Mouse (Mus musculus): ENCODE results near the gene Tmc8.
"Not testable (repeated sequence)": the region's sequence is repeated elsewhere in the genome, so short reads cannot be mapped to it uniquely, and the experiment has no call there.

Tmc8 gene

GRCm38 (mm10) chr11:117825333-117826101 is 43.6 kb downstream of the Tmc8 start, which contains the start of the genes Afmid and Tk1:
Gene Afmid, plus strand, starts transcription at chr11:117825924.
Gene Tk1, minus strand, starts transcription at chr11:117826092.
- no peak for DNase-seq (ENCODE audit: low spot score in 2 of 2)

GRCm38 (mm10) chr11:117826164-117826563 is 44.3 kb downstream of the Tmc8 start:
- no peak for DNase-seq (ENCODE audit: low spot score in 2 of 2)

- DNase-seq (ENCODE audit: low spot score in 2 of 2), result no peak
Measured at GRCm38 (mm10) chr11:117826916-117827315, 45.0 kb downstream of the Tmc8 start.

DNA sequence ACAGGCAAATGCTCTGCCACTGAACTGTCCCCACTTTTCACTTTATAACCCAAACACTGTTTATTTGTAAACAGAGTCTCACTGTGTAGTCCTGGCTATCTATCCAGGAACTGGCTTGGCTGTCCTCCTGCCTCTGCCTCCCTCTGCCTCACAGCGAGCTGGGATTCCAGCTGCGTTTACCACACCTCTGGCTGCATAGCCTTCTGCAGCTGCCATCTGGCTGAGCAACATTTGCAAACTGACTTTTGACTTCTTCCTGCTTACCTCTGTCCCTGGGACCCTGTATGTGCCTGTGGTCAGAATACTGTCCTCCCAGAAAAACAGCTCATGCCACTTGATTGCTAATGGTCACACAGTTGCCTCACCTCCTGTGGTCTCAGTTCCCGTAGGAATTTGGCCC is 45.5 kb downstream of the Tmc8 start:
- no peak for DNase-seq (ENCODE audit: low spot score in 2 of 2)

- no peak for DNase-seq (ENCODE audit: low spot score in 2 of 2)
Measured at GRCm38 (mm10) chr11:117828149-117828887, 46.4 kb downstream of the Tmc8 start.

- DNase-seq (ENCODE audit: low spot score in 2 of 2), result no peak
Measured at GRCm38 (mm10) chr11:117828888-117829604, 47.2 kb downstream of the Tmc8 start.

- DNase-seq (ENCODE audit: low spot score in 2 of 2), result no peak
Measured at GRCm38 (mm10) chr11:117829671-117830215, 47.9 kb downstream of the Tmc8 start.

- no peak for DNase-seq (ENCODE audit: low spot score in 2 of 2)
Measured at GRCm38 (mm10) chr11:117830401-117830800, 48.5 kb downstream of the Tmc8 start.

DNA sequence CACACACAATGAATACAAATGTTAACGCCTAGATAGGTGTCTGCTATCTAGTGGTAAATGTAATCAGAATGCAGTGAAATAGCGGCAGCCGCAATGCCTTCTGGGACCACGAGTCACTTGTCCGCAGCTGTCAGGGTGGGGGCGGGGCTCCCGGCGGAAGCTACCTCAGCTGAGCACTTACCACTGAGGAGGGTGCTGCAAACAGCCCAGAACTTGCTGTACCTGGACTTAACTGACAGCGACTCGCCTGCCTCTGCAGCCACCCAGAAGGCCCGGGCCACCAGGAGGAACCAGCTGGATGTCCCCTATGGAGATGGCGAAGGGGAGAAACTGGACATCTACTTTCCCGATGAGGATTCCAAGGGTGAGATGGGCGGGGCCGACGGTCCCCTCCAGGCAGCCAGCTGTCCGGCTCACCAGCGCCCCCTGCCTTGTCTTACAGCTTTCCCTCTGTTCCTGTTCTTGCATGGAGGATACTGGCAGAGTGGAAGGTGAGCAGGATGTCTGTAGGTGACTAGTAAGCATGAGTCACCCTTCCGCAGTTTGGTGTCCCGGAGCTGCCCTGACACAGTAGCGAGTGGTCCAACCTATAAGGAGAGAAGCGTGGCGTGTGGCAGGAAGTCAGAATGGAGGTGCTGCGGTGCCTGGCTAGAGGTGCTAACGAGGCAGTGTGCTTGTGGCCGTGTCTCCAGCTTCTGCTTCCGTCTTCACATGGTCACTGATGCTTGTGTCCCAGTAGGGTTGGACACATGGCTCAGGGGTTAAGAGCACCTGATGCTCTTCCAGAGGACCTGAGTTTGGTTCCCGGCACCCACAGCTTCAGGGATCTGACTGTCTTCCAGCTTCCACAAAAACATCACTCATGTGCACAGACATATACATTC is 50.5 kb downstream of the Tmc8 start:
- DNase-seq (ENCODE audit: low spot score in 2 of 2), result peak; percentile 66 to 67

- not testable (repeated sequence) for DNase-seq (ENCODE audit: low spot score in 2 of 2)
Measured at GRCm38 (mm10) chr11:117833509-117833908, 51.6 kb downstream of the Tmc8 start.

DNA sequence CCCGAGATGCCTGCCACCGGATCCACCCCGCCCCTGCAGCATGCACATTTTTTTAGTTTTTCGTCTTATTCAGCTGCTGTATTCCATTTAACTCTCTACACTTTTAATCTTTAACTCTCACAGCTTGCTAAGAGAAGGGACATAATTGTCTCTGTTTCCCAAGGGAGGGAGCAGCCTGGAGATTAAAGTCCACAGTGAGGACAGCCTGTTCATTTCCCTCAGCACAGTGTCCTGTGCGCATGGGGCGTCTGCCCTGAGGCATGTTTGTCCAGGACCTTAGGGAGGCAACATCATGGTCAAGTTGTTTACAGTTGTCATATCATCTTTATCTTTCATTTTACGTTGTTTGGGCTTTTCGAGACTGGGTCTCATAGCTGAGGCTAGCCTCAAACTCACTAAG is 52.2 kb downstream of the Tmc8 start:
- DNase-seq (ENCODE audit: low spot score in 2 of 2), result no peak

DNA sequence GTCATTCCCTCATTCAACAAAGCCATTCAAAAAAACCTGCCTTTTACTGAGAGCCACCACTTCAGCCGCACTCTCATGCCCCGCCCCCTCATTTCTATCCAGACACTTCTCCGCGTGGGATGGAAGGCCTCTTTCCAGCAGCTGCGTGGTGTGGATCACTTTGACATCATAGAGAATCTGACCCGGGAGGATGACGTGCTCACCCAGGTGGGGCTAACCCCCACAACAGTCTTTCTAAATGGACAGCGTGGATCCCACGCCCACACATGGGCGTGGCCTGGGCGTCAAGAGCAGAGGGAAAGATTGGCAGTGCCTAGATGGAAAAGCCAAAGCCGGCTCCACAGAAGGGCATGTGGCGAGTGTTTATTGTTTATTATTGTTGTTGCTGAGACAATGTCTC is 54.4 kb downstream of the Tmc8 start:
- peak; percentile 47 to 55 for DNase-seq (ENCODE audit: low spot score in 2 of 2)

- no peak for DNase-seq (ENCODE audit: low spot score in 2 of 2)
Measured at GRCm38 (mm10) chr11:117838572-117838971, 56.7 kb downstream of the Tmc8 start.

DNA sequence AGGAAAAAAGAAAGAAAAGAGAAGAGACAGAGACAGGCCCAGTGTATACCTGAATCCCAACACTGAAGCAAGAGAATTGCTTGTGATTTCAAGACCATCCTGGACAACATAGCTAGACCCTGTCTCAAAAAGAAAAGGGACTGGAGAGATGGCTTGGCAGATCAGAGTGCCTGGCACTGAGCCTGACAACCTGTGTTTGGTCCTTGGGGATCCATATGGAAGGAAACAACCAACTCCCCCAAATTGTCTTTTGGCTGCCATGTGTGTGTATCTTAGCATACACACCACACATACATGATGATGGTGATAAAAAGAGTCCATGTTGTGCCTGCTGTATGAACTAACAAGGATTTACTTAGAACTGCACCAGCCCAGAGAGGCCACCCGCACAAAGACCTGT is 57.1 kb downstream of the Tmc8 start:
- DNase-seq (ENCODE audit: low spot score in 2 of 2), result no peak

GRCm38 (mm10) chr11:117840910-117841309 is 59.0 kb downstream of the Tmc8 start:
- DNase-seq (ENCODE audit: low spot score in 2 of 2), result no peak
